Mouse (Mus musculus) liver, embryonic 14.5 days (tissue): ENCODE results near the gene Kcnq1. TPM values are rescaled to one million over a fixed set of nuclear protein-coding genes. Genes with fewer than 3 reads are reported as not detected.

Experiments used
- ATAC-seq: fragments of 200-750 bp; cut with Nextera tagmentation; 2 replicates; pipeline ENCODE4 v1.8.0; 2017; ENCODE audit warnings: moderate number of reproducible peaks, mild to moderate bottlenecking, moderate library complexity; ENCODE audit not compliant: insufficient read depth
- DNase-seq, 3 experiments: peaks; one replicate each; pipeline ENCODE4 v3.0.0-alpha.2; 2012 to 2013; ENCODE audit warnings: low read depth in 3 of 3, low spot score in 3 of 3
- H3K27ac ChIP-seq: fragments of 300-500 bp; sonication (generic); 2 replicates; pipeline ENCODE4 v1.5.1; 2014; ENCODE audit warnings: moderate library complexity, mild to moderate bottlenecking, control low read depth, inconsistent platforms
- H3K27me3 ChIP-seq: fragments of 300-500 bp; sonication (generic); 2 replicates; pipeline ENCODE4 v1.6.1; 2014; ENCODE audit warnings: mild to moderate bottlenecking, low read length, moderate library complexity; ENCODE audit not compliant: control insufficient read depth, insufficient read depth
- H3K36me3 ChIP-seq: fragments of 300-500 bp; sonication (generic); replicated peaks from 2 replicates; pipeline ENCODE4 v1.6.1; 2014; ENCODE audit warnings: low read depth; ENCODE audit not compliant: control insufficient read depth, insufficient read depth
- H3K4me1 ChIP-seq, 2 experiments: fragments of 200-500 bp in 1 of 2; fragments of 300-500 bp in 1 of 2; sonication (generic) in 1 of 2; replicated peaks; 2 replicates each; pipeline ENCODE4 v1.6.1; 2012 to 2014; ENCODE audit warnings: antibody characterized with exemption in 1 of 2, inconsistent platforms in 1 of 2, low read length in 1 of 2; ENCODE audit not compliant: control insufficient read depth in 2 of 2, insufficient read depth in 2 of 2
- H3K4me2 ChIP-seq: fragments of 300-500 bp; sonication (generic); 2 replicates; pipeline ENCODE4 v1.6.1; 2014; ENCODE audit warnings: low read depth, mild to moderate bottlenecking, control low read depth, moderate library complexity
- H3K4me3 ChIP-seq, 2 experiments: fragments of 200-500 bp in 1 of 2; fragments of 300-500 bp in 1 of 2; sonication (generic) in 1 of 2; 2 replicates each; pipeline ENCODE4 v1.5.1; 2012 to 2014; ENCODE audit warnings: low read depth in 2 of 2, low read length in 2 of 2, mild to moderate bottlenecking in 2 of 2, control low read depth in 1 of 2, inconsistent platforms in 1 of 2, moderate library complexity in 1 of 2; ENCODE audit not compliant: insufficient read depth in 1 of 2
- H3K9ac ChIP-seq: fragments of 300-500 bp; sonication (generic); replicated peaks from 2 replicates; pipeline ENCODE4 v1.6.1; 2014; ENCODE audit warnings: mild to moderate bottlenecking, control low read depth, moderate library complexity
- H3K9me3 ChIP-seq: fragments of 300-500 bp; sonication (generic); 2 replicates; pipeline ENCODE4 v1.6.1; 2016; ENCODE audit warnings: low read length, mixed read lengths; ENCODE audit not compliant: control insufficient read depth
- CTCF ChIP-seq: IDR thresholded peaks from 2 replicates; pipeline ENCODE4 v1.5.1; 2016; ENCODE audit warnings: antibody characterized with exemption, low read depth, control low read depth
- EP300 ChIP-seq: IDR thresholded peaks from 2 replicates; pipeline ENCODE4 v1.6.1; 2016; ENCODE audit warnings: antibody characterized with exemption, low read depth
- WGBS: fragments of 180-500 bp; shearing (Covaris S2); extraction: QIAGEN DNeasy Blood & Tissue Kit; methylation state at CpG from one replicate; pipeline ENCODE4 v1.1.7; 2014; ENCODE audit not compliant: insufficient replicate concordance; 5-methylcytosine and 5-hydroxymethylcytosine counted together
- polyA plus RNA-seq, 2 experiments: library from polyadenylated mRNA; depleted of rRNA in 1 of 2; stranded (reverse) in 1 of 2; unstranded in 1 of 2; fragments of >200 nt; fragmentation: Nextera tagmentation in 1 of 2; extraction: Ambion mirVana in 1 of 2; gene quantifications; 2 replicates each; pipeline versions ENCODE4 v1.2.1 to v1.2.3; 2012 to 2014

Kcnq1 gene
- polyA plus RNA-seq, 2 experiments: 0.12 to 0.41 TPM

- DNase-seq: no peak
- no peak for ATAC-seq
- Histone ChIP-seq H3K4me1 (peaks cover 2 to 14% of the 10 kb centered on the region in 2 experiments; a peak in 3 of 4 replicates), H3K4me3 (peak overlapping the region; percentile 86 to 94), H3K27me3 (no peaks in the 10 kb centered on the region), H3K4me2 (peak overlapping the region; percentile 96), H3K9ac (peak overlapping the region; percentile 87), H3K27ac (peak overlapping the region; percentile 65), H3K9me3 (no peaks in the 10 kb centered on the region), H3K36me3 (peaks cover 25% of the 10 kb centered on the region)
- 58% methylated on average over 13 of the region's 13 CpGs for WGBS
- no peak for TF ChIP-seq EP300
- no peak for TF ChIP-seq CTCF
These were observed 37.8 kb upstream of the Kcnq1 start for GRCm38 (mm10) chr7:143068316-143068881.

- DNase-seq: peak; percentile 98 to 99 (median 98)
- H3K4me1 ChIP-seq: peaks cover 2 to 14% of the 10 kb centered on the region in 2 experiments; a peak in 3 of 4 replicates
- peak; percentile 94 for ATAC-seq
- no peaks in the 10 kb centered on the region for H3K9me3 ChIP-seq
- under 1% methylated on average over 51 of the region's 51 CpGs for WGBS
- H3K4me3 ChIP-seq: peak within 1 kb of the TSS; percentile 86 to 94
- H3K9ac ChIP-seq: peak within 1 kb of the TSS; percentile 87
- peak within 1 kb of the TSS; percentile 65 for H3K27ac ChIP-seq
- peaks cover 22% of the 10 kb centered on the region for H3K36me3 ChIP-seq
- TF ChIP-seq EP300 (no peak), CTCF (peak; percentile 19; the same call in 1 of the 2 replicates)
- peak within 1 kb of the TSS; percentile 96 for H3K4me2 ChIP-seq
- H3K27me3 ChIP-seq: no peaks in the 10 kb centered on the region
These were observed 37.1 kb upstream of the Kcnq1 start, which contains the start of gene Tssc4 for GRCm38 (mm10) chr7:143068882-143069591. Gene Tssc4 (plus strand): TSS chr7:143069249.

- TF ChIP-seq EP300: no peak
- no peak for TF ChIP-seq CTCF
- Histone ChIP-seq H3K36me3 (peaks cover 15% of the 10 kb centered on the region), H3K4me3 (peak overlapping the region; percentile 86 to 94), H3K9ac (peak overlapping the region; percentile 87), H3K4me2 (peak overlapping the region; percentile 96), H3K27ac (peak overlapping the region; percentile 27), H3K4me1 (peaks cover 2 to 14% of the 10 kb centered on the region in 2 experiments; a peak in 3 of 4 replicates), H3K9me3 (no peaks in the 10 kb centered on the region), H3K27me3 (no peaks in the 10 kb centered on the region)
- ATAC-seq (peak; percentile 12), DNase-seq (no peak)
- 11% methylated on average over 30 of the region's 30 CpGs for WGBS
These were observed 36.3 kb upstream of the Kcnq1 start for GRCm38 (mm10) chr7:143069751-143070400.

GRCm38 (mm10) chr7:143070506-143071070 lies 35.6 kb upstream of the Kcnq1 start:
- Histone ChIP-seq H3K4me3 (peak overlapping the region; percentile 86 to 94), H3K9ac (peak overlapping the region; percentile 87), H3K27ac (no peak overlapping the region), H3K9me3 (no peaks in the 10 kb centered on the region), H3K4me1 (peaks cover 2 to 14% of the 10 kb centered on the region in 2 experiments; a peak in 3 of 4 replicates), H3K27me3 (no peaks in the 10 kb centered on the region), H3K36me3 (peaks cover 13% of the 10 kb centered on the region), H3K4me2 (peak overlapping the region; percentile 96)
- ATAC-seq: no peak
- no peak for DNase-seq
- 86% methylated on average over 10 of the region's 10 CpGs for WGBS
- TF ChIP-seq CTCF (no peak), EP300 (no peak)
